Mouse (Mus musculus) neural tube, embryonic 11.5 days (tissue): Measurements from ENCODE around the gene Spib. TPM values are rescaled to one million over a fixed set of nuclear protein-coding genes. Genes with fewer than 3 reads are reported as not detected.

Experiments
- ATAC-seq: fragments of 200-750 bp; cut with Nextera tagmentation; 2 replicates; pipeline ENCODE4 v1.8.0; 2017; ENCODE audit warnings: moderate number of reproducible peaks, mild to moderate bottlenecking, moderate TSS enrichment, moderate library complexity; ENCODE audit not compliant: insufficient read depth, low FRiP score, low TSS enrichment
- DNase-seq: peaks from one replicate; pipeline ENCODE4 v3.0.0-alpha.2; 2015; ENCODE audit warnings: low spot score
- H3K27ac ChIP-seq: fragments of 300-500 bp; sonication (generic); 2 replicates; pipeline ENCODE4 v1.5.1; 2014; ENCODE audit warnings: low read depth, mild to moderate bottlenecking, low read length
- H3K27me3 ChIP-seq: fragments of 300-500 bp; sonication (generic); 2 replicates; pipeline ENCODE4 v1.6.1; 2014; ENCODE audit warnings: mild to moderate bottlenecking, low read length, mixed read lengths; ENCODE audit not compliant: control insufficient read depth, insufficient read depth
- H3K36me3 ChIP-seq: fragments of 300-500 bp; sonication (generic); 2 replicates; pipeline ENCODE4 v1.6.1; 2014; ENCODE audit warnings: mild to moderate bottlenecking, low read length, moderate library complexity, mixed read lengths; ENCODE audit not compliant: control insufficient read depth, insufficient read depth
- H3K4me1 ChIP-seq: fragments of 300-500 bp; sonication (generic); 2 replicates; pipeline ENCODE4 v1.6.1; 2014; ENCODE audit warnings: low read length, mixed read lengths; ENCODE audit not compliant: control insufficient read depth, insufficient read depth
- H3K4me2 ChIP-seq: fragments of 300-500 bp; sonication (generic); 2 replicates; pipeline ENCODE4 v1.6.1; 2014; ENCODE audit warnings: low read depth, mild to moderate bottlenecking, moderate library complexity
- H3K4me3 ChIP-seq: fragments of 300-500 bp; sonication (generic); 2 replicates; pipeline ENCODE4 v1.5.1; 2014; ENCODE audit warnings: low read depth, low read length
- H3K9ac ChIP-seq: fragments of 300-500 bp; sonication (generic); 2 replicates; pipeline ENCODE4 v1.6.1; 2014; ENCODE audit warnings: mild to moderate bottlenecking, low read length
- H3K9me3 ChIP-seq: fragments of 300-500 bp; sonication (generic); 2 replicates; pipeline ENCODE4 v1.6.1; 2016; ENCODE audit warnings: low read length; ENCODE audit not compliant: control insufficient read depth
- WGBS: fragments of 180-500 bp; shearing (Covaris S2); extraction: QIAGEN DNeasy Blood & Tissue Kit; methylation state at CpG from one replicate; pipeline ENCODE4 v1.1.7; 2014; 5-methylcytosine and 5-hydroxymethylcytosine counted together
- polyA plus RNA-seq: library from polyadenylated mRNA; unstranded; fragments of >200 nt; fragmentation: Nextera tagmentation; extraction: Ambion mirVana; gene quantifications from 2 replicates; pipeline ENCODE4 v1.2.1, GENCODE M21; 2014

Gene Spib
- polyA plus RNA-seq, 1 experiment from 2014 or later = not detected

GRCm38 (mm10) chr7:44551731-44552130 lies 19.9 kb upstream of the Spib start:
- ATAC-seq (no peak), DNase-seq (no peak)
- 81% methylated on average over 22 of the region's 22 CpGs for WGBS
- Histone ChIP-seq H3K4me3 (no peak overlapping the region), H3K4me2 (no peak overlapping the region), H3K27me3 (no peaks in the 10 kb centered on the region), H3K9me3 (no peaks in the 10 kb centered on the region), H3K27ac (no peak overlapping the region), H3K4me1 (peaks cover 13% of the 10 kb centered on the region), H3K36me3 (peaks cover 9% of the 10 kb centered on the region; the same call in 1 of the 2 replicates), H3K9ac (no peak overlapping the region)

DNA sequence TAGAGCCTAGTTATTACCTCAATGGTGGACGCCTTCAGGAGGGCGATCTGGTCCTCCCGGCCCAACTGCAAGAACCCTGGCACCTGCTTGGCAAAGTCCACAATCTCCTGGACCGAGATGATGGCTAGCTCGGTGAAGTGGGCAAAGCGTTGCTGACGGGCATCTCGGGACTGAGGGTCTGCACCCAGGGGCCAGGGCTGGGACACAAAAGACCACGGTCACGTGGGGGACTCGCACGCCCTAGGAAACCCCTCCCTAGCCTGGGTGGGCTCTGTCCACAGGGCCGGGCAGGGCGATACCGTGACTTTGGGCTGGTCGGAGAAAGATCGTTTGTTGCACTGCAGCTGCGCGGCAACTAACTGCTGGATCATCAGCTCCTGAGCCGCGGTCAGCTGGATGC lies 19.4 kb upstream of the Spib start:
- Histone ChIP-seq H3K4me2 (no peak overlapping the region), H3K9ac (no peak overlapping the region), H3K4me3 (no peak overlapping the region), H3K27me3 (no peaks in the 10 kb centered on the region), H3K9me3 (no peaks in the 10 kb centered on the region), H3K36me3 (peaks cover 9% of the 10 kb centered on the region; the same call in 1 of the 2 replicates), H3K27ac (no peak overlapping the region), H3K4me1 (peaks cover 13% of the 10 kb centered on the region)
- 93% methylated on average over 21 of the region's 21 CpGs for WGBS
- ATAC-seq = no peak
- no peak for DNase-seq

DNA sequence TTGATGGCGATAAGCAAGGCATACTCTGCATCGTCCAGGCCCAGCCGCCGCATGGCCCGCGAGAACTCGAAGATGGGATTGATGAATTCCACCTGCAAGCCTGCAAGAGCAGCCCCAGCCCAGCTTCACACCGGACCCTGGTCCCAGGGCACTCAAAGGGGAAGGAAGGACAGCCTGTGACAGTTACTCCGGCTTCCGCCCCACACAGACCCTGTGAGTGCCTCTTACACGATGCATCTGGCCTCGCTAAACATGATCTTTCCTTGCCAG lies 18.5 kb upstream of the Spib start:
- DNase-seq = no peak

DNA sequence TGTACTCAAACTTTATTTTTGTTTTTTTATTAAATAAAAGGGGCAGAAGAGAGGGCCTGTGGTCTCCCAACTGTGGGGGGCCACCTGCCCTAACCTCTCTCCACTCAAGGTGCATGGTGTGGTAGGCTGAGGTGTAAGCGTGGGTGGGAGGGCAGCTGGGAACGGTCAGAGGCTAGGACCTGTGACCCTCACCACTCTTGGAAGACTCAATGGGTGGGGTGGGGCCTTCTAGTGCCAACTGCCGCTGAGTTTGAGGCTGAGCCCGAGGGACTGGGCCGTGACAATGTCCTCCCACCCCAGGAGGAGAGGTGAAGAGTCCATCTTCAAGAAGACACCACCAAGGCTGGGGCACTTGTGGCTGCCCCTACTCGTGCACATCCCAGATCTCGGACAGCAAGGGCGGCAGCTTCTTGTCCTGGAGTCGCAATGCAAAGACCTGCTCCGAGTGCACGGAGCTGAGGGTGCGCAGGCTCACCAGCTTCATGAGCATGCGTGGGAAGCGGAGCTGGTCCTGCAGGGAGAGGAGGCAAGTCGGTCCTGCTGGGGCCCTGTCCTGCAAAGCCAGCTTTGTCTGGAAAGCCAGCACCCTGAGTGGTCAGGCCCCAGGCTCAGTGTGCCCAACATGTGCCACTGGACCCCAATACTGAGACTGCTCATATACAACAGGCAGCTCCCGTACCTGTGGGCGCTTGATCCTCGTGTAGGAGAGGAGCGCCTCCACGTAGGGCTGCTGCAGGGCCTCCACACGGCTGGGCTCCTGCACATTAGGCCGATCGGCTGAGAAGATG lies 17.9 kb upstream of the Spib start:
- H3K9me3 ChIP-seq = 0 out of 2 replicates have a peak, but pooled peaks cover 2% of the 10 kb centered on the region
- H3K4me2 ChIP-seq = no peak overlapping the region
- no peak for ATAC-seq
- peaks cover 13% of the 10 kb centered on the region for H3K4me1 ChIP-seq
- H3K9ac ChIP-seq = no peak overlapping the region
- H3K36me3 ChIP-seq = peaks cover 9% of the 10 kb centered on the region; the same call in 1 of the 2 replicates
- no peak overlapping the region for H3K27ac ChIP-seq
- H3K27me3 ChIP-seq = no peaks in the 10 kb centered on the region
- no peak for DNase-seq
- WGBS = 96% methylated on average over 23 of the region's 23 CpGs
- H3K4me3 ChIP-seq = no peak overlapping the region

More for the DNA sequence above, 18.5 kb upstream of the Spib start:
- no peak for ATAC-seq
- H3K4me3 ChIP-seq = no peak overlapping the region
- H3K27ac ChIP-seq = no peak overlapping the region
- 0 out of 2 replicates have a peak, but pooled peaks cover 2% of the 10 kb centered on the region for H3K9me3 ChIP-seq
- no peak overlapping the region for H3K9ac ChIP-seq
- no peak overlapping the region for H3K4me2 ChIP-seq
- WGBS = 96% methylated on average over 12 of the region's 12 CpGs
- H3K36me3 ChIP-seq = peaks cover 9% of the 10 kb centered on the region; the same call in 1 of the 2 replicates
- no peaks in the 10 kb centered on the region for H3K27me3 ChIP-seq
- H3K4me1 ChIP-seq = peaks cover 13% of the 10 kb centered on the region

- Histone ChIP-seq H3K27me3 (no peaks in the 10 kb centered on the region), H3K36me3 (peaks cover 9% of the 10 kb centered on the region; the same call in 1 of the 2 replicates), H3K4me1 (peaks cover 13% of the 10 kb centered on the region), H3K9me3 (0 out of 2 replicates have a peak, but pooled peaks cover 2% of the 10 kb centered on the region), H3K27ac (no peak within 1 kb of the TSS), H3K4me2 (peak within 1 kb of the TSS; percentile 73), H3K4me3 (peak within 1 kb of the TSS; percentile 38), H3K9ac (peak within 1 kb of the TSS; percentile 60)
- peak; percentile 87 for ATAC-seq
- DNase-seq = peak; percentile 100
- under 1% methylated on average over 43 of the region's 43 CpGs for WGBS
Observed at GRCm38 (mm10) chr7:44548497-44549087, 16.7 kb upstream of the Spib start, which contains the start of gene Pold1. TSS of gene Pold1 (minus strand) at chr7:44548849.

- Histone ChIP-seq H3K9ac (peak overlapping the region; percentile 60), H3K4me1 (peaks cover 11% of the 10 kb centered on the region), H3K4me2 (peak overlapping the region; percentile 73), H3K36me3 (peaks cover 9% of the 10 kb centered on the region; the same call in 1 of the 2 replicates), H3K27ac (no peak overlapping the region), H3K4me3 (peak overlapping the region; percentile 38), H3K27me3 (no peaks in the 10 kb centered on the region), H3K9me3 (0 out of 2 replicates have a peak, but pooled peaks cover 2% of the 10 kb centered on the region)
- 25% methylated on average over 5 of the region's 5 CpGs for WGBS
- ATAC-seq (no peak), DNase-seq (no peak)
Observed at GRCm38 (mm10) chr7:44547725-44548124, 15.9 kb upstream of the Spib start.

DNA sequence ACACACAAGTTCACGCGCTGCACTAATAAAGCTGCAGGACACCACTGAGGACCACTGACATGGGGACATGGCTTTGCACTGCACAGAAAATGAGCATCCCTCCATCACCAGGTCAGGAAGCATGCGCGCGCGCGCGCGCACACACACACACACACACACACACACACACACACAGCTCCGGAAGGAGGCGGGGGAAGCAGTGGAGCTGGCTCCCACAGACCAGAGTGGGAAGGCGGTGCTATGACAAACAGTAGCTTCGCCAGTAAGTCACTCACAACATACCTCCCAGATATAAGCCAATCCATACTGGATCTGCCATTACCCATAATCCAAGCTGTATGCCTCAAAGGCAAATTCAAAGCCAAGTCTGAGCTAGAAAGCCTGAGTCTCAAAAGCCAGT lies 15.2 kb upstream of the Spib start:
- Histone ChIP-seq H3K27me3 (no peaks in the 10 kb centered on the region), H3K9me3 (0 out of 2 replicates have a peak, but pooled peaks cover 2% of the 10 kb centered on the region), H3K4me2 (peak overlapping the region; percentile 73; the same call in 1 of the 2 replicates), H3K36me3 (peaks cover 9% of the 10 kb centered on the region; the same call in 1 of the 2 replicates), H3K9ac (no peak overlapping the region), H3K4me1 (peaks cover 10% of the 10 kb centered on the region), H3K27ac (no peak overlapping the region), H3K4me3 (no peak overlapping the region)
- ATAC-seq (no peak), DNase-seq (no peak)
- WGBS = 99% methylated on average over 13 of the region's 13 CpGs

DNA sequence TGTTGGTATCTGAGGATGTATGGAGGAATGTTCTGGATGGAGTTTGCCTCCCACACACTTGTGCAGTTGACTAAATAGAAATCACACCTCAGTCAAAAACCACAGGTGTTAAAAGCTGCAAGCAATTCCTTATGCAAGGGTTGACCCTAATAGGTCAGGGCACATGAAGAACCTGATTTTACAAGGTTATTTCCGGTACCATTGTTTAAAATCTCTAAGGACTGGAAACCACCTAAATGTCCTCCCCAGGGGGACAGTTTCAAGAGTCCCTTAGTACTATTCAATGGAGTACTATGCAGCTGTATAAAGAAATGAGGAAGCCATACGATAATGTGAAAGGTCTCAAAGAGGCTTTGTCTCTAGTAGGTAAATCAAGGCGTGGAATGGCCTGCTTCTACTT lies 14.4 kb upstream of the Spib start:
- 96% methylated on average over 3 of the region's 3 CpGs for WGBS

More for the DNA sequence above, 14.4 kb upstream of the Spib start:
- Histone ChIP-seq H3K27me3 (no peaks in the 10 kb centered on the region), H3K4me2 (no peak overlapping the region), H3K9ac (no peak overlapping the region), H3K4me1 (peaks cover 10% of the 10 kb centered on the region), H3K27ac (no peak overlapping the region), H3K9me3 (0 out of 2 replicates have a peak, but pooled peaks cover 2% of the 10 kb centered on the region), H3K4me3 (no peak overlapping the region), H3K36me3 (peaks cover 2% of the 10 kb centered on the region; the same call in 1 of the 2 replicates)
- ATAC-seq = no peak
- DNase-seq = no peak
